Mouse (Mus musculus) spleen, adult 2 months (tissue): ENCODE results near the gene Relch.

Experiments
- CTCF ChIP-seq: fragments of 200-500 bp; IDR thresholded peaks from 2 replicates; pipeline ENCODE4 v1.5.1; 2011; ENCODE audit warnings: mild to moderate bottlenecking, inconsistent platforms; ENCODE audit not compliant: insufficient read depth, insufficient read length, insufficient replicate concordance; ENCODE audit errors: extremely low read depth
- POLR2A ChIP-seq: fragments of 200-500 bp; IDR thresholded peaks from 2 replicates; pipeline ENCODE4 v1.6.1; 2011; ENCODE audit warnings: low read depth, low read length, inconsistent platforms

DNA sequence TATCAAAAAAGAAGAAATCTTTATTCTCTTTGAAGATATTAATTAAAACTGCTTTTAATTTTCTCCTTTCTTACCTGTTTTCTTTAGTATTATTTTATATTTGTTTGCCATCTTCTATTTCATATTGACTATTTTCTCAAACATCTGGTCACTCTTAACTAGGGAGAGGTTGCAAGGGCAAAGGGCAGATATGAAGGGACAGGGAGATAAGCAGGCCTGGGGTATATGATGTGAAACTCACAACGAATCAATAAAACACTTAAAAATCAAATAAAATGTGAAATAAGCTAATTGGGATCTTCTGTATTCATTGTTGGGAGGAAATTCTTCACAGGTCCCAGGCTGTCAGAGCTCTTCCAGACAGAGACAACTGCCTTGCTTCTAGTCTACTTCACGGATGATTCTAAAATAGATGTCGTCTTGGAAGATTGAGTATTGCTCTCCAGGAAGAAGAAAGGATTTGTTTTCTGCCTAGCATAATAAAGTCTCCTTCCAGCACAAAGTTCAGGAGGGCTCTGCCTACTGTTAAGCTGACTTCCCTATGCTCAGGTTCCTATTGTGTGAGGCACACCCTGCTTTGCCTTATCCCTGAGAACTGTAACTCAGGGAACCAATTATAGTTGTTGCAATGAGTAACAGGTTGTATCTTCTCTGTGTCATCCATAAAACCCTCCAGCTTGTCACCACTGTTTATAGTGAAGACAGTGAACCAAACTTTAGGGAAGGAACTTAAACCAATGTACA, 95.9 kb downstream of the Relch start:
- TF ChIP-seq CTCF (no peak), POLR2A (no peak)
